Mouse (Mus musculus): ENCODE measurements around the gene Fam102a.

The Fam102a gene

DNA sequence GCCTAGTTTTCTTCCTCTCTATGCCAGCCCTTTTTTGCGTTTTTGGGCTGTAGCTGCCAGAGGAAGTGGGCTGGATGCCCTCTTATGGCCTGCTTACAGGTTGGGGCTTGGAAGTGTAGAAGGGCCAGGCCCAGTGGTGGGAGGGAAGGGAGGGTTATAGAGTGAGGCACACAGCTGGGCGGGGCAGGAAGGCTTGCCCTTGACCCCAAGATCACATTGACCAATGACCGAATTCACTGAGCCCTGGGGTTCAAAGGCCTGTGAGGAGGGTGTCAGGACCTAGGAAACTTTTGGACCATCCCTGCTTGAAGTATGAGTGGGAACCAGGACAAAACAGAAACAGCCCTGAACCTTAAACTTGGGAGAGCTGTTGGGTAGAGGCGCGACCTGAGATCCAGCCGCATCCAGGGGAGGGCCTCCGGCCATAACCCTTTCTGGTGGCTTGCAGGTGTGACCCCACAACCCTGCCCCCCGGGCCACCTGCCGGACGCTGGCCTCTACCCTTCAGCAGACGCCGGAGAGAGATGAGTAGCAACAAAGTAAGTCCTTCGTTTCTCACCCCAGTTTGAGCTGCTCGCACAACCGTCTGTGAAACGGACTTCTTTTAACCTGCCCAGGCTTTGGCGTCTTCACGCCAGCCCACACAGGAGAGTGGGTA is 73.8 kb downstream of the Fam102a start:
- no peak for DNase-seq (ENCODE audit: low spot score)

DNA sequence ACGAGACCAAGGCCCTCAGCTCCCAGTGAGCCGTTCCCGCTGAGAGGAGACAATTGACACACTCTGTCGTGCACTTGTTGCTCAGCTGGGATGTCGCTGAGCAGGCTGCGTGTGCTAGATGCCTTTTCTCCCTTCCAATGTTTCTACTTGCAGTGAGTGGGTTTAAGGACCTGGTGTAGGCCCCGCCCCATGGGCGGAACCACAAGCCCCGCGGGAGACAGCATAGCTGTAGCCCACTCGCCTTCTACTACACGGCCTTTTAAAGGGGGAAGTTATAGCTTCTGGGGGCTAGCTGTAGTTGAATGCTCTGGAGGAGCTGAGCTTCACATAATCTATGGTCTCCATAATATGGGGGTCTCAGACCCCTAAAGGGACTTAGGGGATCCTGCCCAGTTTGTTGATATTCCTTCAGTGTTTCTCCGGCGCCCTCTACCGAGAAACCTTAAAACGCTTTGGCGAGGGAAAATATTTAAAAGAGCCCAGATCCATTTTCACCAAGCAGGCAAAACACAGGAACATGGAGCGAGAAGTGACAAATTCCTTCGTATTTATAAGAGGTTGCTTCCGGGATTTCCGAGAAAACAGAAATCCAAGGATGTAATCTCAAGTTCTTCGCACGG is 75.6 kb downstream of the Fam102a start:
- peak; percentile 58 for DNase-seq (ENCODE audit: low spot score)

DNA sequence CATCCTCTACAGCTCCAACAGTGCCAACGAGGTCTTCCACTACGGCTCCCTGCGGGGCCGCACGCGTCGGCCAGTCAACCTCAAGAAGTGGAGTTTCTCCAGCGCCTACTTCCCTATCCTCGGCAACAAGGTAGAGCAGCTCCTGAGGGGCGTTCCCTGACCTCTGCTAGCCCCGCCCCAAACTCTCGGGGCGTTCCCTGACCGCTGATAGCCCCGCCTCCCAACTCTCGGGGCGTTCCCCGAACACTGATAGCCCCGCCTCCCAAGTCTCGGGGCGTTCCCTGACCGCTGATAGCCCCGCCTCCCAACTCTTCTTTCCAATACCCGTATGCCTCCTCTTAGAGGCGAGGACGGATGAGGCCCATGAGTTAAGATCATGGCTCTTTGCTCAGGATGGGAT is 77.1 kb downstream of the Fam102a start:
- no peak for DNase-seq (ENCODE audit: low spot score)

DNA sequence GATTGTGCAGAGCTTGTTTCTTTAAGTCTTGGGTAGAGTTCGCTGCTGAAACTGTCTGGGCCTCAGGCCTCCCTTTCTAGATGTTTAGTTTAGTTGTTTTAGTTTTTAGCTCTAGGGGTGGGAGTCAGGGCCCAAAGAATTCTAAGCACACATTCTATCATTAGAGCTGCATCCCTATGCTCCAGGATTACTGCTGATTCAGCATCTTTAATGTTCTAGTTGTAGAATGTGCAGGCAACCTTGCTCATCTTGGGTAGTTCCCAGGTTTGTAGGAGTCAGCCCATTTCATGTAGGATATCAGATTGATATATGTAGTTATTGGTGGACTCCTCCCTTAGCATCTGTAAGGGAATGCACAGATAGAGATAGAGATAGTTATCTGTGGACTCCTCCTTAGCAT is 82.0 kb downstream of the Fam102a start:
- DNase-seq (ENCODE audit: low spot score): no peak

DNA sequence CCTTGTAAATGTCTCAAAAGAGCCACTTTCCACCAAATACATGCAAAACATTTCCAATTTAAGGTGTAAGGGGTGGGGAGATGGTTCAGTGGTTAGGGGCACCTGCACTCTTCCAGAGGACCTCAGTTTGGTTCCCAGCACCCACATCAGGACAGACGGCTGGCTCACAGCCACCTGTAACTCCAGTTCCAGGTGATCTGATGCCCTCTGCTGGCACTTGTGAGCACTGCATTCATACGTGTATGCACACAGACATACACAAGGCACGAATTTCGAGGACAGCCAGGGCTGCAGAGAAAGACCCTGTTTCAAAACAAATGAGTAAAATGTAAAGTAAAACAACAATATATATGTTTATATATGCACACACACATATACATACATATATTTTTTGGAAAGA is 82.5 kb downstream of the Fam102a start:
- DNase-seq (ENCODE audit: low spot score): no peak

DNA sequence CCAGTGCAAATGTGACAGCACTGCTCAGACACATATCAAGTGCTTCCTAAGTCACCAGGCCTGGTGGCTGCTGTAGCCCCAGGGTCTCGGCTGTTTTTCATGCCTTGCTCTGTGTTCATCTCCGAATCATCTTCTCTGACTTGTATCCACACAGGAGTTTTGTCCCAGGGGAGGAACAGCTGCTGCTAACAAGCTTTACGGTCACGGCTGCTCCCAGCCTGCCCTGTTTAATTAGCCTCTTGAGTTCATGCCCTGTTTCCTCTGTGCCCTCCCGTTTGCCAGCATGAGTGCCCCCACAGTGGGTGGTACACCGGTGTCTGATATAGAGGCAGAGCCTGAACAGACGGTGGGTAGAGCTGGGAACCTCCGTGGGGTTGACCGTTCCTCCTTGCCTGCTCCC is 82.9 kb downstream of the Fam102a start:
- no peak for DNase-seq (ENCODE audit: low spot score)
